Mouse (Mus musculus) cerebellum, adult 2 months (tissue): ENCODE results near the gene Oxa1l. TPM values are rescaled to one million over a fixed set of nuclear protein-coding genes. Genes with fewer than 3 reads are reported as not detected.
"Not testable (repeated sequence)": the region's sequence is repeated elsewhere in the genome, so short reads cannot be mapped to it uniquely, and the experiment has no call there.

Experiments used
- DNase-seq, 2 experiments: peaks; one replicate each; pipeline ENCODE4 v3.0.0; 2021
- H3K27ac ChIP-seq: fragments of 200-500 bp; 2 replicates; pipeline ENCODE4 v1.5.1; 2012; ENCODE audit warnings: low read length, control low read depth, inconsistent platforms; ENCODE audit not compliant: insufficient read depth
- H3K27me3 ChIP-seq: fragments of 200-500 bp; 2 replicates; pipeline ENCODE4 v1.6.1; 2012; ENCODE audit warnings: inconsistent platforms, mild to moderate bottlenecking, low read length, moderate library complexity; ENCODE audit not compliant: control insufficient read depth, insufficient read depth
- H3K4me1 ChIP-seq: fragments of 200-500 bp; 2 replicates; pipeline ENCODE4 v1.6.1; 2011; ENCODE audit warnings: low read length; ENCODE audit not compliant: control insufficient read depth, insufficient read depth
- H3K4me3 ChIP-seq: fragments of 200-500 bp; replicated peaks from 2 replicates; pipeline ENCODE3; 2011; ENCODE audit warnings: mild to moderate bottlenecking, low read depth, low read length, control low read depth; ENCODE audit not compliant: insufficient read depth
- CTCF ChIP-seq: fragments of 200-500 bp; IDR thresholded peaks from 2 replicates; pipeline ENCODE4 v1.5.1; 2011; ENCODE audit warnings: low read depth, mild to moderate bottlenecking, control low read depth, low read length, moderate library complexity, borderline replicate concordance; ENCODE audit not compliant: insufficient read depth
- POLR2A ChIP-seq: fragments of 200-500 bp; IDR thresholded peaks from 2 replicates; pipeline ENCODE4 v1.6.1; 2011; ENCODE audit warnings: low read length, control low read depth, borderline replicate concordance; ENCODE audit not compliant: insufficient read depth
- WGBS: fragments of 180-500 bp; shearing (Covaris S2); methylation state at CpG from one replicate; pipeline ENCODE4 v1.1.7; 2018; 5-methylcytosine and 5-hydroxymethylcytosine counted together
- polyA plus RNA-seq: library from polyadenylated mRNA; depleted of rRNA; stranded (reverse); fragments of >200 nt; gene quantifications from 2 replicates; pipeline ENCODE4 v1.2.3, GENCODE M21; 2012

The Oxa1l gene
- polyA plus RNA-seq, 1 experiment: 87.4 TPM

GRCm38 (mm10) chr14:54332176-54333074 is 28.2 kb upstream of the Oxa1l start:
- WGBS: 48% methylated on average over 5 of the region's 5 CpGs
- Histone ChIP-seq H3K4me1 (no peaks in the 10 kb centered on the region), H3K27ac (no peak overlapping the region), H3K27me3 (no peaks in the 10 kb centered on the region), H3K4me3 (no peak overlapping the region)
- no peak for TF ChIP-seq CTCF
- TF ChIP-seq POLR2A: no peak
- DNase-seq: no peak

DNA sequence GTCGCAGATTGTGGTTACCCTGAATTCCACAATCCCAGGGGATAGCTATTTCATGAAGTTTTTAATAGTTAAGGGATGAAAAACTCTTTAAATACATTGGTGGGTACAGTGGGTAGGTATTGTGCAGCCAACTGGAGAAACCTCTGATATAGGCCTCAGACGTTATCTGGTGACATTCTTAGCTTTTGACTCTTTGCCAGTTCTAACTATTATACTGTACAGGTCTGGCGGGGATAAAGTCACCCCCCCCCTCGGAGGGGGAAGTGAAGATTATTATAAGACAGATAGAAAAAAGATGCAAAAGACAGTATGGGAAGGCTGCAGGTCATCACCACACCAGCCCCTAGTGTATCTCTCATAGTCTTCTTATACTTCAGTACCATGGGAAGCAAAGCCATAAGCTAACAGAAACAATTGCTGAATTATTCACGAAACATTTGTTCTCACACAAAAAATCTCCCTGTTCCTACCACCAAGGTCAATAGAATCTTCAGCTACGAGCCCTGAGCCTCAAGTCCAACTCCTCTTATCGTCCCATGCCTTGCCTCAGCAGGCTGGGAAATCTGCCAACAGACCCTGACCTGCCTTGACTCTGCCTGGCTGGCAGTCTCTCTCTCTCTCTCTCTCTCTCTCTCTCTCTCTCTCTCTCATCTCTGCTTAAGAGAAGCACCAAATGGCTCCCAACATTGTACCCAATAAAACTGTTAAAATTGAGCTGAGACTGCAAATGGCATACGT is 27.0 kb upstream of the Oxa1l start:
- 51% methylated on average over 8 of the region's 8 CpGs for WGBS
- Histone ChIP-seq H3K4me1 (no peaks in the 10 kb centered on the region), H3K4me3 (no peak overlapping the region), H3K27ac (no peak overlapping the region), H3K27me3 (no peaks in the 10 kb centered on the region)
- no peak for DNase-seq
- TF ChIP-seq CTCF (no peak), POLR2A (no peak)

GRCm38 (mm10) chr14:54340836-54341235 is 19.8 kb upstream of the Oxa1l start:
- DNase-seq: no peak
- no peaks in the 10 kb centered on the region for H3K27me3 ChIP-seq
- WGBS: 54% methylated on average over 7 of the region's 7 CpGs

GRCm38 (mm10) chr14:54341807-54342206 is 18.8 kb upstream of the Oxa1l start:
- not testable (repeated sequence) for H3K4me3 ChIP-seq, H3K27me3 ChIP-seq, H3K4me1 ChIP-seq, H3K27ac ChIP-seq, DNase-seq
- WGBS: 47% methylated on average over 2 of the region's 2 CpGs

More at GRCm38 (mm10) chr14:54340836-54341235, 19.8 kb upstream of the Oxa1l start:
- Histone ChIP-seq H3K4me3 (no peak overlapping the region), H3K4me1 (no peaks in the 10 kb centered on the region), H3K27ac (no peak overlapping the region)
- no peak for TF ChIP-seq CTCF
- TF ChIP-seq POLR2A: no peak

DNA sequence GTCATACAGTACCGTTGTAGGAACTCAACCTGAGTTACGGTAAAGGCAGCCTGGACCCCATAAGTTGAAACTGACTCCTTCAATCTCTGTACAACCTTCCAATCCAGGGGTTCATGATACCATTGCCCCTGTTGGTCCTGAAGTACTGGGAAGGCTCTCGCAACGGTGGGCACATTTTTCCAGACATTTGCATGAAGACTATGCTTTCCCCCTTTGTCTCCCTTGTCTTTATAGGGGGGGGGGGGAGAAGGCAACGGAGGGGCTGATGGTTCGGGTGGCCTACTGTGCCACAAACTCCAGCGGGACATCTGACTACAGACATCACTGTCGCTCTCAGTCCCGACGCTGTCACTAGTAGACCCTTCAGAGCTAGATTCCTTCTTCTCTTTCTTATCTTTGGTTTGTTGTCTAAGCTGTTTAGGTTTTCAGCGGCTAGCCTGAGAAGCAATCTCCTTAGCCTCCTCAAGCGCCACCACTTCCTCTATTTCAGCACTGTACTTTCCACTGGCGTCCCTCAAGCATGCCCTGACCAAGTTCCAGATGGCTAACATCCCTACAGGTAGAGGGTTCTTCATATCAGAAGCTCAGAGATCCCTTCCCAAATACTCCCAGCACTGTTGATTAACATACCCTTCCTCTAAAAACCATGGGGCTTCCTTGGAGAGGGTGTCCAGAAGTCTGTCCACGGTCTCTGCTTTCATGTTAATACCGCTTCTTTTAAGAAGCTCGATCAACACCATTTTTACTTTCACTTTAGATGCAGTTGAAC is 9.7 kb upstream of the Oxa1l start:
- not testable (repeated sequence) for H3K4me3 ChIP-seq, H3K27ac ChIP-seq, H3K4me1 ChIP-seq, DNase-seq, H3K27me3 ChIP-seq
- WGBS: 89% methylated on average over 16 of the region's 16 CpGs

GRCm38 (mm10) chr14:54352314-54352713 is 8.3 kb upstream of the Oxa1l start:
- WGBS: 58% methylated on average over 8 of the region's 8 CpGs
- H3K27ac ChIP-seq: no peak overlapping the region
- no peak for TF ChIP-seq CTCF
- TF ChIP-seq POLR2A: no peak
- H3K4me1 ChIP-seq: no peaks in the 10 kb centered on the region
- H3K27me3 ChIP-seq: no peaks in the 10 kb centered on the region
- no peak overlapping the region for H3K4me3 ChIP-seq
- no peak for DNase-seq

- no peaks in the 10 kb centered on the region for H3K27me3 ChIP-seq
- no peak for DNase-seq
- 36% methylated on average over 1 of the region's 1 CpGs for WGBS
- no peak overlapping the region for H3K27ac ChIP-seq
- H3K4me1 ChIP-seq: no peaks in the 10 kb centered on the region
- H3K4me3 ChIP-seq: no peak overlapping the region
- TF ChIP-seq CTCF: no peak
- TF ChIP-seq POLR2A: no peak
These were observed 6.2 kb upstream of the Oxa1l start for GRCm38 (mm10) chr14:54354406-54354805.
